Mouse (Mus musculus) retina, postnatal 1 day (tissue): Measurements from ENCODE around the gene Ip6k3.
A peak's percentile ranks its signal among the peaks of the same experiment; 100 is the strongest.

Source experiments
- DNase-seq: peaks from one replicate; pipeline ENCODE4 v3.0.0-alpha.2; 2012

The Ip6k3 gene

DNA sequence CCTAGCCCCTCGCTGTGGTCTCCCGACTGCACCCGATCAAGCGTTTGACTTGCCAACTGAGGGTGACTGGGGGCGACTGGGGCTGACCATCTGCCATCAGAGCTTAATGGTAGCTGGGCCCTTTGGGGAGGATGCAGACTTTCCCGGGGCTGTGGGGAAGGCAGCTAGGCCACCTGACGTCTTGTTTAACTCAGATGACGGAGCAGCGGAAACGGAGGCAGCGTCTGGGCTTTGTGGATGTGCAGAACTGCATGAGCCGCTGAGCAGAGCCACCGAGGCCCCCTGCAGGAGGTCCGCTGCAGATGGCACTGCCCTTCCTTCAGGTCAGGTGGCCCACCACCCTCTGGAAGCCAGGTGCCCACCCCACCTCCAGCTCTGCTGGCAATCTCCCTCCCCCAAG lies 46.3 kb downstream of the Ip6k3 start:
- DNase-seq: peak; percentile 46

DNA sequence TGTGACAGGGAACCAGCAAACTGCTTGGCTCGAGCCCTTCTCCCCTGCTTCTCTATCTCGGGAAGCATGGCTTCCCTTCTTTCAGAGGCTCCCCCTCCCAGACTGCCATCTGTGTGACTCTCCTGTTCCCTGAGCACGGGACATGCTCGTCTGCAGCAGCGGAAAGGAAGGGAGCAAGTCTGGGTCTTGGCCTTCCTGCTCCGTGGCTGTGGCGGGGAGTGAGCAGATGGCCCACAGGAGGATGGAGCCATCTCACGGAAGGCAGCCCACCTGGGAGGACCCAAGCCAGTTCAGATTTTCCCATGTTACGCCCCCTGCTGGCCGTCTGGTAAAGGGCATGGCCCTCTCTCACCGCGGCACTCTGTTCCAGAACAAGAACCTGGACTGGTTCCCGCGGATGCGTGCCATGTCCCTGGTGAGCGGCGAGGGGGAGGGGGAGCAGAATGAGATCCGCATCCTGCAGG lies 47.0 kb downstream of the Ip6k3 start:
- DNase-seq: peak; percentile 79

DNA sequence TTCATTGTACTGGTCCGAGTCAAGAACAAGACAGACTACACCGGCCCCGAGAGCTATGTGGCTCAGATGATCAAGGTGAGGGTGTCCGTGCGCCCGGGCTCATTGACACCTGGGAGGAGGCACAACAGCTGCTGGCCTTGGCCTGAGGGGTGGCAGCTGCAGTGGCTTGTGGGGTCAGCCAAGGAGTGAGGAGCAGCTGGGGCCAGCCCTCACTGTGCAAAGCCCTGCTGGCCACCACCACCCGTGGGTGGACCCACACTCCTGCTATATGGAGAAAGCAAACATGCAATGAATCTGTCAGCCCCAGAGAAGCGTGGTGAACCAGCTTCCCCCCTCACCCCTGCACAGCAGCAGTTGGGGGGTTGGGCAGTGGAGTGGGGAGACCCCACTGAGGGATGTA lies 47.6 kb downstream of the Ip6k3 start:
- no peak for DNase-seq

DNA sequence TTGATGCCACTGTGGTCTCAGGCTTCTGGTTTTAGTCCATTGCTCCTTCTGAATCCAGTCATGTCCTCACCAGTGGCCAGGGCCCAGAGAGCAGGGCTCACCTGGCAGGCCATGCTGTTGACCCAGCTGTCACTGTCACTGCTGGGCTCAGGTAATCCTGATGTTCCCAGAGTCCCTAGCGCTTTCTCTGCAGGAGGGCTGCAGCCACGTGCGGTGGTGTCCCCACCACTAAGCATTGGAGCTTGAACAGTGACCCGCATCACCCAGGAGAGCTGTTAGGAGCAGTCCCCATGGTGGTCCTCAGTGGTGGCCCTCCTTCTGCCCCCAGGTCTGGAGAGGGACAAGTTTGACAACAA lies 48.1 kb downstream of the Ip6k3 start:
- no peak for DNase-seq

DNA sequence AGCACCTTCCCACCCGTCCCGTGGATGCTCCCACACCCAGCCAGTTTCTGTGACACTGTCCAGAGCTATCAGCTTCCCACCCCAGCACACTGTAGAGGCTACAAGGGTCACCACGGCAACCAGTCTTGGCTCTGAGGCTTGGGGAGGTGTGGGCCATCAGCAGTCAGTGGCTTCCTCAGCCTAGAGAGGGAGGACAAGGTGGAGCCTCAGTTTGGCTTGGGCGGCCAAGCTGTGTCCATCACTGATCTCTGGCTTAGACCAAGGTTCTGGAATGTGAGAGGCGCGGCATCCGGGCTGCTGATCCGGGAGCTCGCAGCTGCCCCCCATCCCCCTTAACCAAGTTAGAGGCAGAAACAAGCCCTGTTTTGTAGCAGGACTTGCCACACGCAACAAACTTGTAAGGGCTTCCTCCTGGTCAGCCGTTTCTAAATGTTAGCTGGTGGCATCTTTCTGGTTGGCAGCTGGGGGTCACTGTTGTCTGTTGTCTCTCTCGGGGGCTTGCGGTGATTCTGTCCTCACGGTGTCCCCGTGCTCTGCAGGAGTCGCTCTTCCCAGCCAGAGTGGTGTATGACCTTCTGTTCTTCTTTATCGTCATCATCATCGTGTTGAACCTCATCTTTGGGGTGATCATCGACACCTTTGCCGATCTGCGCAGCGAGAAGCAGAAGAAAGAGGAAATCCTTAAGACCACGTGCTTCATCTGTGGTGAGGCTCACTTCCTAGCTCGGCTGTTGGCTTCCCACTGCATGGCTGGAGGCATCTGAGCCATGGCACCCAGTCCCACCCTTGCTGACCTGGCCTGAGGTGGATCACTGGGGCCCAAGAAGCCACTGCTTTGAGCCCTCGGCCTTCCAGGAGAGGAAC lies 48.7 kb downstream of the Ip6k3 start:
- no peak for DNase-seq

DNA sequence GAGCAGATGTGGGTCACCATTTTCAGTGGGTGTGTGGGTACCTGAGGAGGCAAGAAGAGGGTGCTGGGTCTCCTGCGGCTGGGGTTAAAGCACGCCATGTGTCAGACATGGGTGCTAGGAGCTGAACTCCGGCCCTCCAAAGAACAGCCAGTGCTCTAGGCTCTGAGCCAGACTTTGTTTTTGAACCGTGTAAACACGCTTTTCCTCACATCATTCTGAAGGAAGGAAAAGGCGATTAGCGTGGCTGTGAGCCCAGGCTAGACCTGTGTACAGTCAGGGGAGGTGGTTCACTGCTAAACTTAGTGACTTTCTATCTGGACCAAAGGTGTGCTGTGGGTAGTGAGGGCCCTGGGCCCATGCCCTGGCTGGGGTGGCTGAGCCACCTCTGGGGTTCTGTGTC lies 57.5 kb downstream of the Ip6k3 start:
- no peak for DNase-seq

DNA sequence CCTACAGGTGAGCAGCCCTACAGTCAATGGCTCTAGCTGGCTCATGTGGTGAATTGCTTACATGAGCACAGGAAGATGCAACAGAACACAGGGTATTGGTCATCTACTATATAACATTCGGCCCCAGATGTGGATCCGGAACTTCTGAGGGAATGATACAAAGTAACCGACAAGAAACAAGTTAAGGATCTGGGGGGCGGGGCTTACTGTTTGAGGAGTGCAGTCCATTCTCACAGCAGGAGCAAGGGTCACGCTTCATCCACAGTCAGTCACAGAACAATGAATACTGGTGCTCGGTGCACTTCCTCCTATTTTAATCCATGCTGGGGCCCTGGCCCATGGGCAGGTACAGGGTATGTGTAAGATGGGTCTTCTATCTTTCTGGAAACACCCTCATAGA lies 59.7 kb downstream of the Ip6k3 start:
- no peak for DNase-seq

DNA sequence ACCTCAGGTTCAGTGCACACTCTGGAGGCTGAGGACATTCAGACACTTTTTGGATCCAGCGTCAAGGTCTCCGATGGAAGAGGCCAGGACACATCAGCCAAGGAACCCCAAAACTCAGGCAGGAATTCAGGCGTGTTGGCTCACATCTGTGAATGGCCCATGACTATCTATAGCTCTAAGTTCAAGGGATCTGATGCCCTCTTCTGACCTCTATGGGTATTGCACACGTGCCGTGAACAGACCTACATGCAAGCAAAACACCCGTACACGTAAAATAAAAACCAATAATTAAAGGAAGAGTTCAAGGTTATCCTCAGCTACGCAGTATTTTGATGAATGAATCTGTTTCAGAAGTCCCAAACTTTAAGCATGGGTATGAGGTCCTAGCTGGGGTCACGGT lies 60.9 kb downstream of the Ip6k3 start:
- DNase-seq: peak; percentile 53

DNA sequence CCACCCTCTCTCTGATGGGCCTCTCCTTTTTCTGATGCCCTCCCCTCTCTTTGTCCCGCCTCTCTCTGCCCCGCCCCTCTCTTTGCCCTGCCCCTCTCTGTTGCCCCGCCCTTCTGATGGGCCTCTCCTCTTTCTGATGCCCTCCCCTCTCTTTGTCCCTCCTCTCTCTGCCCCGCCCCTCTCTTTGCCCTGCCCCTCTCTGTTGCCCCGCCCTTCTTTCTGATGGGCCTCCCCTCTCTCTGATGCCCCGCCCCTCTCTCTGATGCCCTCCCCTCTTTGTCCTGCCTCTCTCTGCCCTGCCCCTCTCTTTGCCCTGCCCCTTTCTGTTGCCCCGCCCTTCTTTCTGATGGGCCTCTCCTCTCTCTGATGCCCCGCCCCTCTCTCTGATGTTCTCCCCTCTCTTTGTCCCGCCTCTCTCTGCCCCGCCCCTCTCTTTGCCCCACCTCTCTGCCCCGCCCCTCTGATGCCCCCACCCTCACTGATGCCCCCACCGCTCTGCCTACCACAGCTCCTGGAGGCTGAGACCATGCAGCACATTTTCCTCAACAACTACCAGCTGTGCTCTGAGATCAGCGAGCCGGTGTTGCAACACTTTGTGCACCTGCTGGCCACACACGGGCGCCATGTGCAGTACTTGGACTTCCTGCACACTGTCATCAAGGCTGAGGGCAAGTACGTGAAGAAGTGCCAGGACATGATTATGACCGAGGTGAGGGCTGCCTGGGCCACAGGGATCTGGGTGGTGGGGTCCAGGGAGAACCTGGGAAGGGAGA lies 61.7 kb downstream of the Ip6k3 start:
- peak; percentile 27 for DNase-seq

DNA sequence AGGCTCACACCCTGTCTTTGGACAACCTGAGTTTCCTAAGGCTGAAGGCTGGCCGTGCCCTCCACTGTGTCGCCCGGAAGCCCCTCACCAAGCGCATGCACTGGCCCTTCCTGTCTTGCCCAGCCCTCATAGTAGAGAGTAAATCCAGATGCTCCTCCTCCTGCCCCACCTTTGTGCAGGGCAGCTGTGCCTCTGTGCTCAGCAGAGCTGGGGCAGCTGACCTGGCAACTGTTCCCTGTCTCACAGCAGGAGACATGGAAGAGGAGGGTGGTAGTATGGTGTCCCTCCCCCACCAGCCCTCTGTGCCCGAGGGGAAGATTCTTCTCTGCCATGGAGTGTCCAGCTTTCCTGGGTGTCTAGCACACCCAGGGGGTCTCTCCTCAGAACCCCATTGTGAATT lies 65.9 kb downstream of the Ip6k3 start:
- DNase-seq: no peak

DNA sequence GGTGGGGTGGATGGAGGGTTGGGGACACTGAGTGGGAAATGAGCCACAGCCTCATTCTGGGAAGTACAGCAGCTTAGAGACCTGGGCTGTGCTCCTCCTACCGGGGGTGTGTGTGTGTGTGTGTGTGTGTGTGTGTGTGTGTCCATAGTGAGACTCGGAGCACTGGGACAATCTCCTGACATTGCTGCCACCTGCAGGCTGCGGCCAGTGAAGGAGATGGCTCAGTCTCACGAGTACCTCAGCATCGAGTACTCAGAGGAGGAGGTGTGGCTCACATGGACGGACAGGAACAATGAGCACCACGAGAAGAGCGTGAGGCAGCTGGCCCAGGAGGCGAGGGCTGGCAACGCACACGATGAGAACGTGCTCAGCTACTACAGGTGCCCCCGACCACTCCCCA lies 71.9 kb downstream of the Ip6k3 start:
- peak; percentile 75 for DNase-seq
